Mouse (Mus musculus): ENCODE measurements at regions not wholly inside any gene's neighbourhood (a gene's known extent, or its start where the extent isn't known, plus 50 kb on each side); places are given as distances from the start of the nearest gene placed in this dataset.
A peak's percentile ranks its signal among the peaks of the same experiment; 100 is the strongest.
"Not testable (repeated sequence)": the region's sequence is repeated elsewhere in the genome, so short reads cannot be mapped to it uniquely, and the experiment has no call there.

DNA sequence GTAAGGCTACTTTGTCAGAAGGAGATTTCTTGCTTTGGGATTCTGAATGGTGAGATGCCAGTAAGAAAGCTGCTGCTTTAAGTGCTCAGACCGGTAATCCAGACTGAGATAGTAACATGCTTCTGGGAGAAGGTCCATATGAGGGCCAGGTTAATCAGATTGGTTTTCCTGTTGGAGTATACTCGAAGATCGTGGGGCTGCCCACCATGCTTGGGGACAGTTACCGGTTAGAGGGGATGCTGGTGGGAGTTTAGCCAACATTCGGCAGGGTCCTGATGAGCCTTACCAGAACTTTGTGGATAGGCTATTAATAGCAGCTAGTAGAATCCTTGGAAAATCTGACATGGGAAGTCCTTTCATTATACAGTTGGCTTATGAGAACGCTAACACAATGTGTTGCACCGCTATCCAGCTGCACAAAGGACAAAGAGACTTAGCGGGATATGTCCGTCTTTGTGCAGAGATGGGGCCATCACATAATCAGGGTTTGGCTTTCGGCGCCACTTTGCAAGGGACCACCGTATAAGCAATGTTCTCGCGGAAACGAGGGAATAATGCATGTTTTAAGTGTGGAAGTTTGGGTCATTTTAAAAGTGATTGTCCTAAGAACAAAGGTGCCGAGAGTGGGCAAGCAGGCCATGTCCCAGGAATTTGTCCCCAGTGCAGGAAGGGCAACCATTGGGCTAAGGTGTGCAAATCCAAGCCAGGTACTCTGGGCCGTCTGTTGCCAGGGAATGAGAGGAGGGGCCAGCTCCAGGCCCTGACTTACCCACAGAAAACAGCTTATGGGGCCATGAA is 75.4 kb upstream of the Lemd2 start:
- H3K4me2 ChIP-seq (replicated peaks); H3K36me3 ChIP-seq (replicated peaks; ENCODE audit: control insufficient read depth, insufficient read depth); H3K4me1 ChIP-seq (replicated peaks; ENCODE audit: control insufficient read depth, insufficient read depth, low read length); H3K27me3 ChIP-seq (ENCODE audit: control insufficient read depth, insufficient read depth, low read length); H3K9ac ChIP-seq; H3K27ac ChIP-seq; H3K4me3 ChIP-seq (replicated peaks; ENCODE audit: low read length); ATAC-seq (ENCODE audit: low FRiP score); DNase-seq (ENCODE audit: low spot score): not testable (repeated sequence)
- H3K9me3 ChIP-seq (ENCODE audit: control insufficient read depth, low read length): peaks cover 13% of the 10 kb centered on the region; the same call in 1 of the 2 replicates
- WGBS: 94% methylated on average over 17 of the region's 17 CpGs

DNA sequence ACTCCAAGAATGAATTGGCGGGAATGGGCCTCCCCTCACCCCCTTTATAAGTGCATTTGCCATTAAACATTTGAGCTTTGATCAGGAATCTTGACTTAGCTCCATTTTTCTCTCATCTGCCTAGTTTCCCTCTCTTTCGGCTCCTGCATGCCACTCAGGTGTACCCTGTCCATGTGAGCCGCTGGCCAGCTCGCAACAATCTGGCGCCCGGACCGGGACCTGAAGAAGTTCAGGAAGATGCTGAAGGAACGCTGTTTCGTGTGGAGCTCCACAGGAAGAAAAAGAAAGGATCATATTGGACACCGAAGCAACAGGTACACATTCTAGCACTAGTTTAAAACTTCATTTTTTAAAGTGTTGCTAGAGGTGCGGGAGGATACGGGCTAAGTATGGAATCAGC is 73.5 kb upstream of the Lemd2 start:
- not testable (repeated sequence) for H3K9ac ChIP-seq; H3K27ac ChIP-seq; DNase-seq (ENCODE audit: low spot score); H3K4me1 ChIP-seq (replicated peaks; ENCODE audit: control insufficient read depth, insufficient read depth, low read length); H3K4me2 ChIP-seq (replicated peaks); H3K27me3 ChIP-seq (ENCODE audit: control insufficient read depth, insufficient read depth, low read length); H3K36me3 ChIP-seq (replicated peaks; ENCODE audit: control insufficient read depth, insufficient read depth); ATAC-seq (ENCODE audit: low FRiP score); H3K4me3 ChIP-seq (replicated peaks; ENCODE audit: low read length)
- 95% methylated on average over 12 of the region's 12 CpGs for WGBS
- peaks cover 13% of the 10 kb centered on the region; the same call in 1 of the 2 replicates for H3K9me3 ChIP-seq (ENCODE audit: control insufficient read depth, low read length)

DNA sequence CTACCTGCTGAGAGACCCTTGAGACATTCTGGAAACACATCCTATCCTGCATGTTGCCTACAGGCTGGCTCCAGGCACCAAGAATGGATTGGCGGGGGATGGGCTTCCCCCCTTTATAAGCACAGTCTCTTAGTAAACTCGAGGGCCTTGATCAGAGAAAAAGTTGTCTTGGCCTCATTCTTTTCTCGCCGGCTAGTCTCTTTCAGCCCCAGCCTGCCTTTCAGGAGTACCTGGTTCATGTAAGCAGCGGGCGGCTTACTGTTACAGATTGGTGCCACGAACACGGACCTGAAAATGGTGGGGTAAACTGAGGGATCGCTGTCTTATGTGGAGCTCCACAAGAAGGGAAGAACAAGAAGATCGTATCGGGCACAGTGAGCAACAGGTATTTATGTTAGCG is 67.5 kb upstream of the Lemd2 start:
- H3K4me2 ChIP-seq (replicated peaks); H3K9ac ChIP-seq; H3K9me3 ChIP-seq (ENCODE audit: control insufficient read depth, low read length); ATAC-seq (ENCODE audit: low FRiP score); H3K27me3 ChIP-seq (ENCODE audit: control insufficient read depth, insufficient read depth, low read length); H3K4me1 ChIP-seq (replicated peaks; ENCODE audit: control insufficient read depth, insufficient read depth, low read length); DNase-seq (ENCODE audit: low spot score); H3K27ac ChIP-seq; H3K4me3 ChIP-seq (replicated peaks; ENCODE audit: low read length); H3K36me3 ChIP-seq (replicated peaks; ENCODE audit: control insufficient read depth, insufficient read depth): not testable (repeated sequence)
- 91% methylated on average over 12 of the region's 12 CpGs for WGBS

DNA sequence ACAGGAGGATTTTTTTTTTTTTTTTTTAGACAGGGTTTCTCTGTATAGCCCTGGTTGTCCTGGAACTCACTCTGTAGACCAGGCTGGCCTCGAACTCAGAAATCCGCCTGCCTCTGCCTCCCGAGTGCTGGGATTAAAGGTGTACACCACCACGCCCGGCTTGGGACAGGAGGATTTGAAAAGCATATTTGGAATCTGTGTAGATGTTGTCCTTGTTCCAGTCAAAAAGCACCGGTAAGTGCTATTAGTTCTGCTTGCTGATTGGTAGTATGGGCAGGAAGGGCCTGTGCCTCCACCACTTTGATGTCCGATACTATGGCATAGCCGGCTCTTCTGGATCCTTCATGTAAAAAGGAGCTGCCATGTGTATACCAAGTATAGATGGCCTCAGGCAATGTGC is 66.5 kb upstream of the Lemd2 start:
- H3K9ac ChIP-seq; DNase-seq (ENCODE audit: low spot score); H3K4me3 ChIP-seq (replicated peaks; ENCODE audit: low read length); H3K4me1 ChIP-seq (replicated peaks; ENCODE audit: control insufficient read depth, insufficient read depth, low read length); H3K36me3 ChIP-seq (replicated peaks; ENCODE audit: control insufficient read depth, insufficient read depth); H3K9me3 ChIP-seq (ENCODE audit: control insufficient read depth, low read length); H3K27ac ChIP-seq; ATAC-seq (ENCODE audit: low FRiP score); H3K4me2 ChIP-seq (replicated peaks); H3K27me3 ChIP-seq (ENCODE audit: control insufficient read depth, insufficient read depth, low read length): not testable (repeated sequence)
- WGBS: 94% methylated on average over 8 of the region's 8 CpGs

DNA sequence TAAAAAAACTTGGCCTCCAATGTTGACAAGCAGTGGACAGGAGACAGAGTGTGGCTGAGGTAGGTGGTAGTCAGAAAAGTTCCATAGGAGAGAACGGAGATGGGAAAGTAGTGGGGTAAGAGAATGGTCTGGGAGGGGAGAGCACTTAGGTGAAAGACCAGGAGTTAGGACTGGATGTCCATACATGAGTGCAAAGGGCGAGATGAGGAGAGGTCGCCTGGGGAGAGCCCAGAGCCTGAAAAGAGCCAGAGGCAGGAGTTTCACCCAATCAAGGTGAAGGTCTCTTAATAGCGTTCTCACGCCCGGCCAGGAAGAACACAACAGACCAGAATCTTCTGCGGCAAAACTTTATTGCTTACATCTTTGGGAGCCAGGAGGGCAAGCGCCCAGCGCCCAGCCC is 60.3 kb upstream of the Lemd2 start:
- not testable (repeated sequence) for H3K9me3 ChIP-seq (ENCODE audit: control insufficient read depth, low read length); H3K27me3 ChIP-seq (ENCODE audit: control insufficient read depth, insufficient read depth, low read length); H3K9ac ChIP-seq; DNase-seq (ENCODE audit: low spot score); H3K27ac ChIP-seq; H3K4me3 ChIP-seq (replicated peaks; ENCODE audit: low read length); ATAC-seq (ENCODE audit: low FRiP score); H3K4me2 ChIP-seq (replicated peaks); H3K36me3 ChIP-seq (replicated peaks; ENCODE audit: control insufficient read depth, insufficient read depth); H3K4me1 ChIP-seq (replicated peaks; ENCODE audit: control insufficient read depth, insufficient read depth, low read length)
- 95% methylated on average over 7 of the region's 9 CpGs for WGBS

DNA sequence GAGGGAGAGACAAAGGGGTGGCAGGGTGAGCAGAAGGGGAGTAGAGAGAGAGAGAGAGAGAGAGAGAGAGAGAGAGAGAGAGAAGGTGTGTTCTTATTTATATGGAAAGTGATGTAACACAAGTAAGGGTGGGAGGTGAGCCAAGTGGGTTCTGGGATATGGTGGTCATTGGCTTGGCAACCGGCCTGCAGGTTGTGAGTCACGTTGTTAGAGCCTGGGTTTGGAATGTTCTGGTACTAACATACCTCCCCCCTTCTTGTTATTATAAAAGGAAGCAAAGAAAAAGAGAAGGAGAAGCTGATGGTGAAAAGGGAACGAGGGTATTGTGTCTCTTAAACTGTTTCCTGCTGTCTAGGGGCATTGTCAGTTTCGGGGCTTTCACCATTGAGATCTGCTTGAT is 58.3 kb upstream of the Lemd2 start:
- Histone ChIP-seq H3K4me1 (replicated peaks; ENCODE audit: control insufficient read depth, insufficient read depth, low read length) (no peaks in the 10 kb centered on the region), H3K27me3 (ENCODE audit: control insufficient read depth, insufficient read depth, low read length) (no peaks in the 10 kb centered on the region), H3K9ac (no peak overlapping the region), H3K4me2 (replicated peaks) (no peak overlapping the region), H3K4me3 (replicated peaks; ENCODE audit: low read length) (no peak overlapping the region), H3K27ac (no peak overlapping the region), H3K9me3 (ENCODE audit: control insufficient read depth, low read length) (no peaks in the 10 kb centered on the region), H3K36me3 (replicated peaks; ENCODE audit: control insufficient read depth, insufficient read depth) (no peaks in the 10 kb centered on the region)
- WGBS: 80% methylated on average over 4 of the region's 4 CpGs
- no peak for ATAC-seq (ENCODE audit: low FRiP score)
- DNase-seq (ENCODE audit: low spot score): no peak

DNA sequence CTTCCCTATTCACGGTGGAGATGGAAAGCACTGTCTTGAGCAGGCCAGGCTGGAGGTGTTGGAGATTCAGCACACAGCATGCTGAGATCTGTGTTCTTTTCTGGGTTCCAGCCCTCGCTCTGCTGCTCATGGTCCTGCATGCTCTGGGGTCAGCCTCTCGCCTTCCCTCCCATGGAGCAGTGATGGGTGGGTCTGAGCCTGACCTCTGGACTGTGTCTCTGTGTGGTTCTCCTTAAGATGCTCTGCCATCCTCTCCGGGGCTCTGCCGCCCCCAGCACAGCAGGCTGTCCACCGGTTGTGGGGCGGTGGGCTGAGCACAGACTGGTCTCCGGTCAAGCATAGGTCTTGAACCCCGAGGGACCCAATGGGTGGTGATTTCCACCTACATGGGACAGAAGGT is 57.7 kb upstream of the Lemd2 start:
- WGBS: 92% methylated on average over 9 of the region's 9 CpGs
- ATAC-seq (ENCODE audit: low FRiP score): no peak

DNA sequence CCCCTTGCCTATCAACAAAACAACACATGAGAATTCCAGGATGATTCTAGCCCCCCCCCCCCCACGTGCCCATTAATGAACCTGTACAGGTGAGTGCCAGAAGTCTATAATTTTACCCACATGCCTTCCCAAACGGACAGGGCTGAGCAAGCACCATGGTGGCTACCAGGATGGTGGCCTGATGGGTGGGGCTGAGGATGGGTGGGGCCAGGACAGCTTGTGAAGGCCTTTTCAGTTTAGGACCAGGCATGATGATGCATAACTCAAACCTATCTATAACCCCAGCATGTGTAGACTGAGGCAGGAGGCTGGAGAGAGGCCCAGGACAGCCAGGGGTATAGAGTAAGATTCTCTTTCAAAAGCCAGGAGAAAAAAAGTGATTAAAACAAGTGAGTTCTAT is 57.0 kb upstream of the Lemd2 start:
- Histone ChIP-seq H3K4me2 (replicated peaks) (no peak overlapping the region), H3K27ac (no peak overlapping the region), H3K4me3 (replicated peaks; ENCODE audit: low read length) (no peak overlapping the region), H3K9ac (no peak overlapping the region), H3K27me3 (ENCODE audit: control insufficient read depth, insufficient read depth, low read length) (no peaks in the 10 kb centered on the region), H3K9me3 (ENCODE audit: control insufficient read depth, low read length) (no peaks in the 10 kb centered on the region), H3K36me3 (replicated peaks; ENCODE audit: control insufficient read depth, insufficient read depth) (no peaks in the 10 kb centered on the region), H3K4me1 (replicated peaks; ENCODE audit: control insufficient read depth, insufficient read depth, low read length) (no peaks in the 10 kb centered on the region)
- no peak for ATAC-seq (ENCODE audit: low FRiP score)
- WGBS: 69% methylated on average over 2 of the region's 2 CpGs
- DNase-seq (ENCODE audit: low spot score): no peak

More for the DNA sequence above, 57.7 kb upstream of the Lemd2 start:
- no peak overlapping the region for H3K27ac ChIP-seq
- no peaks in the 10 kb centered on the region for H3K4me1 ChIP-seq (replicated peaks; ENCODE audit: control insufficient read depth, insufficient read depth, low read length)
- no peaks in the 10 kb centered on the region for H3K27me3 ChIP-seq (ENCODE audit: control insufficient read depth, insufficient read depth, low read length)
- H3K4me3 ChIP-seq (replicated peaks; ENCODE audit: low read length): no peak overlapping the region
- no peak overlapping the region for H3K4me2 ChIP-seq (replicated peaks)
- no peaks in the 10 kb centered on the region for H3K9me3 ChIP-seq (ENCODE audit: control insufficient read depth, low read length)
- no peaks in the 10 kb centered on the region for H3K36me3 ChIP-seq (replicated peaks; ENCODE audit: control insufficient read depth, insufficient read depth)
- no peak overlapping the region for H3K9ac ChIP-seq
- DNase-seq (ENCODE audit: low spot score): no peak

DNA sequence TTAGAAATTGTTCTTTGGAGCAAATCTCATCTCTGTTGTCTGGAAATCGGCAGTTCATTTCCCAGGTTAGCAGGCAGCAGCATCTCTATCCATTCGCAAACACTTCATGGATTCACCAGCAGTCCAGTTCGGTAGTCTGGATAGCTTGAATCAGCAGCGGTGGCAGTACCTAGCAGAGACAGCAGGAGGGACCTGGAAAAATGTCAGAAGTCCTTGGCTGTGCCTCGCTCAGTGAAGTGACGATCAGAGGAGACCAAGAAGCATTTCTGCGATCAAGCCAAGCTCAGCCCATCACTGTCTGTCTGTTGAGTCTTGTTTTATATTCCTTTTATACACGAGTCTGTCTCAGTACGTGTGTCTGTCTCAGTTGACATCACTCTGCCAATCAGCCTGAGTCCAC is 55.8 kb upstream of the Lemd2 start:
- WGBS: 95% methylated on average over 9 of the region's 9 CpGs
- Histone ChIP-seq H3K27me3 (ENCODE audit: control insufficient read depth, insufficient read depth, low read length) (no peaks in the 10 kb centered on the region), H3K27ac (no peak overlapping the region), H3K4me2 (replicated peaks) (no peak overlapping the region), H3K4me3 (replicated peaks; ENCODE audit: low read length) (no peak overlapping the region), H3K36me3 (replicated peaks; ENCODE audit: control insufficient read depth, insufficient read depth) (no peaks in the 10 kb centered on the region), H3K4me1 (replicated peaks; ENCODE audit: control insufficient read depth, insufficient read depth, low read length) (no peaks in the 10 kb centered on the region), H3K9ac (no peak overlapping the region), H3K9me3 (ENCODE audit: control insufficient read depth, low read length) (no peaks in the 10 kb centered on the region)
- ATAC-seq (ENCODE audit: low FRiP score) (no peak), DNase-seq (ENCODE audit: low spot score) (no peak)

DNA sequence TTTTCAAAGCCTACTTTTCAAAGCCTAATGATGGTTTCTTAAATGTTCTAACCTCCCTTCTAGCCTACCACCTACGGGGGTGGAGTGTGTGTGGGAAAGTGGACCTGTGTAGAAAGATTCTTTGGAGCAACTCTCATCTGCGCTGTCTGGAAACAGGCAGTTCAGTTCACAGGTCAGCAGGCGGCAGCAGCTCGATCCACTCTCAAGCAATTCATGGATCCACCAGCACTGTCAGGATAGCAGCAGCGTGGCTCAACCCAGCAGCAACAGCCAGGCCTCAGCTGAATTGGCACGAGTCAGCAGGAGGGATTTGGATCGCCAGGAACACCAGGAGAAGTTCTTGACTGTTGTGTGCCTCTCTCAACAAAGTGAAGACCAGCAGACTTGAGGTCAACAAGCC is 53.1 kb upstream of the Lemd2 start:
- no peak for ATAC-seq (ENCODE audit: low FRiP score)
- 34% methylated on average over 7 of the region's 7 CpGs for WGBS

More for the DNA sequence above, 53.1 kb upstream of the Lemd2 start:
- H3K27me3 ChIP-seq (ENCODE audit: control insufficient read depth, insufficient read depth, low read length): no peaks in the 10 kb centered on the region
- no peak overlapping the region for H3K4me3 ChIP-seq (replicated peaks; ENCODE audit: low read length)
- H3K9ac ChIP-seq: no peak overlapping the region
- H3K27ac ChIP-seq: no peak overlapping the region
- DNase-seq (ENCODE audit: low spot score): peak; percentile 41
- H3K4me2 ChIP-seq (replicated peaks): no peak overlapping the region
- H3K36me3 ChIP-seq (replicated peaks; ENCODE audit: control insufficient read depth, insufficient read depth): no peaks in the 10 kb centered on the region
- H3K9me3 ChIP-seq (ENCODE audit: control insufficient read depth, low read length): no peaks in the 10 kb centered on the region
- H3K4me1 ChIP-seq (replicated peaks; ENCODE audit: control insufficient read depth, insufficient read depth, low read length): no peaks in the 10 kb centered on the region
